Mouse (Mus musculus) lung, postnatal 0 days (tissue): ENCODE data around the gene Slc1a5. TPM values are rescaled to one million over a fixed set of nuclear protein-coding genes. Genes with fewer than 3 reads are reported as not detected.

ENCODE experiments used
- ATAC-seq: fragments of 200-750 bp; cut with Nextera tagmentation; 2 replicates; pipeline ENCODE4 v1.8.0; 2017; ENCODE audit warnings: moderate library complexity
- DNase-seq: peaks from one replicate; pipeline ENCODE4 v3.0.0-alpha.2; 2016; ENCODE audit warnings: low spot score
- H3K27ac ChIP-seq: fragments of 300-500 bp; sonication (generic); 2 replicates; pipeline ENCODE4 v1.5.1; 2014; ENCODE audit warnings: antibody characterized with exemption, mild to moderate bottlenecking, low read length, mixed read lengths
- H3K27me3 ChIP-seq: fragments of 300-500 bp; sonication (generic); replicated peaks from 2 replicates; pipeline ENCODE4 v1.6.1; 2014; ENCODE audit warnings: low read length, mixed read lengths; ENCODE audit not compliant: insufficient read depth
- H3K36me3 ChIP-seq: fragments of 300-500 bp; sonication (generic); 2 replicates; pipeline ENCODE4 v1.6.1; 2014; ENCODE audit warnings: low read length, mixed read lengths; ENCODE audit not compliant: insufficient read depth
- H3K4me1 ChIP-seq: fragments of 300-500 bp; sonication (generic); 2 replicates; pipeline ENCODE4 v1.6.1; 2014; ENCODE audit warnings: antibody characterized with exemption, low read depth, low read length, mixed read lengths; ENCODE audit not compliant: insufficient read depth
- H3K4me2 ChIP-seq: fragments of 300-500 bp; sonication (generic); replicated peaks from 2 replicates; pipeline ENCODE4 v1.6.1; 2014; ENCODE audit warnings: low read depth, mild to moderate bottlenecking, low read length, moderate library complexity, mixed read lengths
- H3K4me3 ChIP-seq: fragments of 300-500 bp; sonication (generic); 2 replicates; pipeline ENCODE4 v1.5.1; 2014; ENCODE audit warnings: low read depth, low read length
- H3K9ac ChIP-seq: fragments of 300-500 bp; sonication (generic); replicated peaks from 2 replicates; pipeline ENCODE4 v1.6.1; 2014; ENCODE audit warnings: low read depth, mild to moderate bottlenecking
- H3K9me3 ChIP-seq: fragments of 300-500 bp; sonication (generic); 2 replicates; pipeline ENCODE4 v1.6.1; 2016; ENCODE audit warnings: low read length, mixed read lengths
- CTCF ChIP-seq: IDR thresholded peaks from 2 replicates; pipeline ENCODE4 v1.5.1; 2016; ENCODE audit warnings: antibody characterized with exemption, mild to moderate bottlenecking
- EP300 ChIP-seq: IDR thresholded peaks from 2 replicates; pipeline ENCODE4 v1.6.1; 2016; ENCODE audit warnings: antibody characterized with exemption, mild to moderate bottlenecking, control low read depth
- WGBS: fragments of 180-500 bp; shearing (Covaris S2); extraction: QIAGEN DNeasy Blood & Tissue Kit; methylation state at CpG from one replicate; pipeline ENCODE4 v1.1.7; 2014; 5-methylcytosine and 5-hydroxymethylcytosine counted together
- polyA plus RNA-seq: library from polyadenylated mRNA; unstranded; fragments of >200 nt; fragmentation: Nextera tagmentation; extraction: Ambion mirVana; gene quantifications from 2 replicates; pipeline ENCODE4 v1.2.1, GENCODE M21; 2015

Slc1a5 gene
- polyA plus RNA-seq, 1 experiment from 2014 or later: 178 TPM

DNA sequence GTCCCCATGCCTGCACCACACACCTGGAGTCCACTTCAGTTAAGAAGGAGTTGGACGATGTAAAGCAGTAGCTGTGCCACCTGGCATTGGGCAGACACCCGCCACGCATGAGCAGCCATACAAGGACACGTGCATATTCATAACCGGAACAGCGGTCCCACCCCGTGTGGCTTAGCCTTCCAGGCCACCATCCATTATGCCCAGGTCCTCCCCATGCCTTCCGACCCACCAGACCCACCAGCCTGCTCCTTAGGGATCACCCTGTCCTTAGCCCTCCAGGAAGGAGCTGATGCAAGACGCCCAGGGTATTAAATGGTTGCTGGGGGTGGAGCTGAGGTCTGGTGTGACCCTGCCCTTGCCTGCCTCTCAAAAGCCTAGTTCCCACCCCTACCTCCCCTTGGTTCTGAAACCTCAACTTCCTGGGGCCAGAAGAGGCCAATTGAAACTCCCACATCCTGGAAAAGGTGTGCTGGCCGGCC lies 3.4 kb downstream of the Slc1a5 start:
- Histone ChIP-seq H3K27me3 (no peaks in the 10 kb centered on the region), H3K4me2 (peak overlapping the region; percentile 97), H3K4me3 (peak overlapping the region; percentile 76), H3K9ac (no peak overlapping the region; the same call in 1 of the 2 replicates), H3K4me1 (peaks cover 3% of the 10 kb centered on the region; the same call in 1 of the 2 replicates), H3K27ac (peak overlapping the region; percentile 85), H3K9me3 (no peaks in the 10 kb centered on the region), H3K36me3 (peaks cover 3% of the 10 kb centered on the region)
- DNase-seq: peak; percentile 86
- 64% methylated on average over 10 of the region's 10 CpGs for WGBS
- TF ChIP-seq CTCF: no peak
- TF ChIP-seq EP300: no peak
- peak; percentile 40 for ATAC-seq

DNA sequence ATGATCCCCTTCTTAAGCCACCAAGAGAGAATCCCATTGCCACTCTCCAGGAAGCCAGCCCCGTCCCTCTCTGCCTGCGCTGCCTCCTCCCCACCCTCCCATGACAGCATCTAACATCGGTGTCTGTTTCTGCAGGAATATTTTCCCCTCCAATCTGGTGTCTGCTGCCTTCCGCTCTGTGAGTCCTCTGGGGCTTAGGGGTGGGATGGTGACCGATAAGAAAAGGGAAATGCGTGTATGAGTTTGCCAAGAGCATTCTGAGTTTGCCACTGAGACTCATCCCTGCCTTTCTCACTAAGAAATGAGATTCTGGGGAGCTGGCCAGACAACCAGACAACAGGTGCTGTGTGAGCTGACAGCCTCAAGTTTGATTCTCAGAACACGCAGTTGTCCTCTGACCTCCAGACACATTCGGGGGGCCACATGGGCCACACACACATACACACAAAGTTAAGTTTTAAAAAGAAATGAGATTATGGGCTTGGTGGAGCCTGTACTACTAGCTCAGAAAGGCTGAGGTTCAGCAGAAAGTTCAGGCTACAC lies 4.5 kb downstream of the Slc1a5 start:
- Histone ChIP-seq H3K9ac (no peak overlapping the region), H3K27me3 (no peaks in the 10 kb centered on the region), H3K4me3 (no peak overlapping the region), H3K36me3 (peaks cover 8% of the 10 kb centered on the region), H3K4me1 (peaks cover 3% of the 10 kb centered on the region; the same call in 1 of the 2 replicates), H3K27ac (no peak overlapping the region), H3K4me2 (no peak overlapping the region), H3K9me3 (no peaks in the 10 kb centered on the region)
- no peak for TF ChIP-seq EP300
- no peak for TF ChIP-seq CTCF
- ATAC-seq: no peak
- 87% methylated on average over 8 of the region's 8 CpGs for WGBS
- DNase-seq: no peak

DNA sequence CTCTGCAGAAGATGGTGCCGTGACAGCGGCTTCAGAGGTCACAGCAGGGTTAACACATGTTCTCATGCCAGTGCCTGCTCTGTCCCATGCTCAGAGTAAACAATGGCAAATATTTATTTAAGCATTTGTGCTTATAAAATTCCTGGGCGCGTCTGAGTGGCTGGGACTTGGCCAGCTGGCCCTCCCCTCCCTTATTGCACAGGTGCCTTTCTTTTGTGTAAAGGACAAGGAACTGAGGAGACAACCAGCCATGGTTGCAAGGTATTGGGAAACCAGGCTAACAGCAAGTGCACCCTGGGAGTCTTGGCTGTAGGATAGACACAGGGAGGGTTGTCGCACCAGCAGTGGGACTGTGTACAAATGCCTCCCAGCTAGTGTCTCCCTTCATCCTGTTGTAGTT lies 11.2 kb downstream of the Slc1a5 start:
- Histone ChIP-seq H3K27ac (peak overlapping the region; percentile 86), H3K4me1 (peaks cover 6% of the 10 kb centered on the region; the same call in 1 of the 2 replicates), H3K9me3 (no peaks in the 10 kb centered on the region), H3K9ac (no peak overlapping the region), H3K4me2 (0 out of 2 replicates have a peak overlapping the region, but pooled peaks have one; percentile 17), H3K27me3 (no peaks in the 10 kb centered on the region), H3K4me3 (no peak overlapping the region), H3K36me3 (peaks cover 12% of the 10 kb centered on the region; the same call in 1 of the 2 replicates)
- TF ChIP-seq EP300 (peak; percentile 97), CTCF (no peak)
- DNase-seq (peak; percentile 93), ATAC-seq (peak; percentile 91)
- WGBS: 17% methylated on average over 5 of the region's 5 CpGs

DNA sequence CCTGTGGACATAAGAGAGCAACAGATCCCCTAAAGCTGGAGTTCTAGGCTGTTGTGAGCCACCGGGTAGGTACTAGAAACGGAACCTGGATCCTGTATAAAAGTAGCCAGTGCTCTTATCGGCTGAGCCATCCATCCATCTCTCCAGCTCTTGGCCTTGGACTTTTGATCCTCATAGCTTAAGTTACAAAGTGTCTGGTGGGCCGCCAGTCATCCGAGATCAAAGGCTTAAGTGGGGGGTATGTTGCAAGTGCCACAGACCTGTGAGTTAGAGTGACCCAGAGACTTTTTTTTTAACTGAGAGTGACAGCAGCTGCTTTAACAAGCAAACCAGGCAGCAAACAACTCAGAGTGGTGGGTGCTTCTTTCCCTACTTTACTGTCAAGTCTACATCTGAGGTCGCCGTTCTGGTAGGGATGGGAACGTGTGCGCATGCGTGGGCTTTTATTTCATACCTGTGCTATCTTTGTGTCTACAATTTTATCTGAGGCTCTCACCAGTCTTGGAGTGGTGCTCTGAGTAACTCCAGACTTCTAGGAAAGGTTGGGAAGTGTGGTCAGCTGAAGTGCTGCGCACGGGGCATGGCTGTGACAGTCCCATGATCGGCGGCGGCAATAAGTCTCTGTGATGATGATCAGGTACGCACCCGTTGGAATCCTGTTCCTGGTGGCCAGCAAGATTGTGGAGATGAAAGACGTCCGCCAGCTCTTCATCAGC lies 12.0 kb downstream of the Slc1a5 start:
- no peak overlapping the region for H3K9ac ChIP-seq
- peak overlapping the region; percentile 13; the same call in 1 of the 2 replicates for H3K4me3 ChIP-seq
- TF ChIP-seq EP300 (peak; percentile 72; the same call in 1 of the 2 replicates), CTCF (no peak)
- H3K27ac ChIP-seq: peak overlapping the region; percentile 84
- WGBS: 62% methylated on average over 19 of the region's 19 CpGs
- ATAC-seq (peak; percentile 81), DNase-seq (peak; percentile 84)
- H3K4me2 ChIP-seq: peak overlapping the region; percentile 33; the same call in 1 of the 2 replicates
- peaks cover 15% of the 10 kb centered on the region; the same call in 1 of the 2 replicates for H3K36me3 ChIP-seq
- no peaks in the 10 kb centered on the region for H3K9me3 ChIP-seq
- peaks cover 6% of the 10 kb centered on the region; the same call in 1 of the 2 replicates for H3K4me1 ChIP-seq
- H3K27me3 ChIP-seq: no peaks in the 10 kb centered on the region

DNA sequence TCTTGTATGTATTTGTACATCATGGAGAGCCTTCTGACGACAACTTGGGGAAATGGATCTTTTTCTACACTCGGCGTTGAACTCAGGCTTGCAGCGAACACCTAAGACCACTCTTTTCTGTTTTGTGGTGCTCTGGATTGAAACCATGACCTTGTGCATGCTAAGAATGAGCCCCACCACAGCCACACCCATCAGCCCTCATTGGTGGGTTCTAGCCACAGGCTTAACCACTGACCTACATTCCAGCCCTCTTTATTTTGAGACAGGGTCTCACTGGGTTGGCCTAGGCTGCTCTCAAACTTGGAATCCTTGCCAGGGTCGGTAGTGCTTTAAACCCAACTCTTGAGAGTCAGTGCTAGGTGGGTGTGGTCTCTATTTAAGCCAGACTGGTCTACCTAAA lies 13.7 kb downstream of the Slc1a5 start:
- peaks cover 6% of the 10 kb centered on the region; the same call in 1 of the 2 replicates for H3K4me1 ChIP-seq
- no peaks in the 10 kb centered on the region for H3K9me3 ChIP-seq
- no peak for ATAC-seq
- no peak overlapping the region for H3K9ac ChIP-seq
- H3K36me3 ChIP-seq: peaks cover 13% of the 10 kb centered on the region; the same call in 1 of the 2 replicates
- no peak overlapping the region for H3K4me2 ChIP-seq
- H3K27me3 ChIP-seq: no peaks in the 10 kb centered on the region
- H3K4me3 ChIP-seq: no peak overlapping the region
- no peak for DNase-seq
- H3K27ac ChIP-seq: no peak overlapping the region
- WGBS: 72% methylated on average over 5 of the region's 5 CpGs
- TF ChIP-seq CTCF (no peak), EP300 (no peak)

DNA sequence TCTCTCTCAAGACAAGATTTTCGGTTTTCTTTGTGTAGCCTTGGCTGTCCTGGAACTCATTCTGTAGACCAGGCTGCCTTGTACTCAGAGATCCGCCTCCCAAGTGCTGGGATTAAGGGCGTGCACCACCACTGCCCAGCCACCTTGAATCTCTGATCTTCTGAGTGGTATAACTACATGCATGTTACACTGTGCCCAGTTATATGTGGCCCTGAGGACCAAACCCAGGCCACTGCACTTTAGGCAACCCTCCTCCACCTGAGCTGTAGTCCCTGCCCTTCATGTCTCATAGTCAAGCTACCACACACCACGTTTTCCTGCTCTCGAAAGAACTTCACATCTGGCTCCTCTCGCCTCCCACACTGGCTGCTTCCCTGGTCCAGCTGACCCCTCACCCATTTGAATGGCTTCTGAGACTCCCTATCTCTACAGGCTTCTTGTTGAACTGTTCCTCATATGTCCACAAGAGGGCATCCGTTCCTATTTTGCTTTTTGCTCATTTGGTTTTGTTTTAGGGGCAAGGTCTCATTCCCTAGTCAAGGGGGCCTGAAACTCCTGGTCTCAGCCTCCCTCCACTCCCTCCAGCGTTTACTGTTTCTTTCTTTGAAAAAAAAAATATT lies 23.4 kb downstream of the Slc1a5 start:
- Histone ChIP-seq H3K36me3 (no peaks in the 10 kb centered on the region), H3K27ac (no peak overlapping the region), H3K9me3 (no peaks in the 10 kb centered on the region), H3K9ac (no peak overlapping the region), H3K4me1 (no peaks in the 10 kb centered on the region), H3K4me3 (no peak overlapping the region), H3K27me3 (no peaks in the 10 kb centered on the region), H3K4me2 (no peak overlapping the region)
- ATAC-seq (peak; percentile 40; the same call in 1 of the 2 replicates), DNase-seq (peak; percentile 63)
- WGBS: 30% methylated on average over 8 of the region's 8 CpGs
- TF ChIP-seq EP300 (no peak), CTCF (peak; percentile 84)
